Mouse (Mus musculus): ENCODE results near the gene Sept9.

DNA sequence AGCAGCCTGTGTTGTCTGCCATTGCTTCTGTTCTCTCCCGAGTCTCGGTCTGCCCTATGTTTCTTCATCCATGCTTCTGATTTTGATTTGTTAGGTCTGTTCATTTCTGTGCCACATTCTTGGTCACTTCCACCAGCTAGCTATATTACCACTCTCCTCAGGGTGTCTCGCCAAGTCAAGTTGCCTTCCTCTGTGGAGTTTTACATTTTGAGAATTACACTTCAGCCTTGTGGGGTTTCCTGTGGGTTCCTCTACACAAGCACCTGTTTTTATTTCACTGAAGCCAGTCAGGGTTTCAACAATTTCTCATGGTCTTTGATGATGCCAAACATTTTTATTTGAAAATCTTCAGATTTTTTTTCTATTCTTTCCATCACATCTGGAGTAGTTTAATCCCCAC is 16.7 kb upstream of the Sept9 start:
- no peak for TF ChIP-seq CTCF (IDR thresholded peaks at IDR 0.05; ENCODE audit: extremely low read depth, insufficient read depth, insufficient read length, insufficient replicate concordance)
- TF ChIP-seq POLR2A (IDR thresholded peaks at IDR 0.05; ENCODE audit: low read depth, low read length): no peak
